Mouse (Mus musculus): ENCODE measurements at regions not wholly inside any gene's neighbourhood (a gene's known extent, or its start where the extent isn't known, plus 50 kb on each side); places are given as distances from the start of the nearest gene placed in this dataset.

DNA sequence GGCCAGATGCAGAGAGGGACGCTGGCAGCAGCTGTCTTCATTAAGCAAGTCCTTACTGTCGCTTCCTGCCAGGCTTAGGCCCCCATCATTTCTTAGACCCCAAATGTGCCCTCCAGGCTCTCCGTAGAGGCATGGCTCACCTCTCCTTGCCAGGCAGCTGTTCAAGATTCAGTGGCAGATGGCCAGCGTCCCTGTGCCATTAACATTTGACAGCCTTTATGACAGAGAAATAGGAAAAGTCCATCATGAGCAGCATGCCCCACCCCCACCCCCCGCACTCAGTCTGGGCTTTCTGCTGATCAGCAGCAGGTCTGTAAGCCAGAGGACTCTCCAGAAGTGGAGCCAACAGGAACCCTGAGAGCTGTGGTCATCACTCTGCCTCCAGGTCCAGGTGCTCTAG lies 154.7 kb downstream of the Ddx11 start:
- Histone ChIP-seq H3K4me3 (ENCODE audit: control insufficient read depth in 1 of 2, insufficient read depth in 1 of 2, low read depth in 1 of 2, low read length in 2 of 2) (no peak overlapping the region), H3K4me1 (ENCODE audit: control insufficient read depth in 2 of 2, insufficient read depth in 2 of 2, low read length in 2 of 2) (peaks cover 5 to 8% of the 10 kb centered on the region in 2 experiments; a peak in 2 of 4 replicates), H3K27ac (replicated peaks in 1 of 2; ENCODE audit: control insufficient read depth in 1 of 2, insufficient read depth in 1 of 2, low read depth in 2 of 2, low read length in 2 of 2) (no peak overlapping the region), H3K36me3 (ENCODE audit: control insufficient read depth, insufficient read depth, low read length) (no peaks in the 10 kb centered on the region), H3K9me3 (ENCODE audit: control insufficient read depth, low read length) (no peaks in the 10 kb centered on the region), H3K4me2 (ENCODE audit: low read length) (no peak overlapping the region), H3K27me3 (ENCODE audit: control insufficient read depth, insufficient read depth, low read length) (no peaks in the 10 kb centered on the region), H3K9ac (ENCODE audit: low read length) (no peak overlapping the region)
- 76% methylated on average over 5 of the region's 5 CpGs for WGBS
- ATAC-seq (ENCODE audit: insufficient number of reproducible peaks, insufficient read depth, low FRiP score, low read depth), result no peak

DNA sequence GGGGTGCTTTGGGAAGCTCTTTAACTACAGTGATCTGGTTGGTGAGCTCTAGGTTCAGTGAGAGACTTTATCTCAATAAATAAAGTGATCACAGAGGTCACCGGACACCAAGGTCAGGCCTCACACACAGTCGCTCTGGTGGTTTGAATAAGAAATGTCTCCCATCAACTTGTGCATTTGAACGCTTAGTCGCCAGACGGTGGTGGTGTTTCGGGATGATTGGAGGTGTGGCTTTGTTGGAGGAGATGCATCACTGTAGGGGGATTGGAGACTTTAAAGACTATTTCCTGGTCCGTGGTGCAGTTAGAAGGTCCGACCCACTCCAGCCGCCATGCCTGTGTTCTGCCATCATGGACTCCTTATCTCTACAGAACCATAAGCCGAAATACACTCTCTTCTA lies 162.0 kb downstream of the Ddx11 start:
- ATAC-seq (ENCODE audit: insufficient number of reproducible peaks, insufficient read depth, low FRiP score, low read depth), result no peak
- Histone ChIP-seq H3K36me3 (ENCODE audit: control insufficient read depth, insufficient read depth, low read length) (no peaks in the 10 kb centered on the region), H3K27ac (replicated peaks in 1 of 2; ENCODE audit: control insufficient read depth in 1 of 2, insufficient read depth in 1 of 2, low read depth in 2 of 2, low read length in 2 of 2) (no peak overlapping the region), H3K4me1 (ENCODE audit: control insufficient read depth in 2 of 2, insufficient read depth in 2 of 2, low read length in 2 of 2) (no peaks in the 10 kb centered on the region), H3K4me2 (ENCODE audit: low read length) (no peak overlapping the region), H3K27me3 (ENCODE audit: control insufficient read depth, insufficient read depth, low read length) (no peaks in the 10 kb centered on the region), H3K4me3 (ENCODE audit: control insufficient read depth in 1 of 2, insufficient read depth in 1 of 2, low read depth in 1 of 2, low read length in 2 of 2) (no peak overlapping the region), H3K9ac (ENCODE audit: low read length) (no peak overlapping the region), H3K9me3 (ENCODE audit: control insufficient read depth, low read length) (no peaks in the 10 kb centered on the region)
- 86% methylated on average over 10 of the region's 10 CpGs for WGBS

Measured in heart, embryonic 14.5 days (tissue).